Mouse (Mus musculus) induced T-regulatory cell, adult 2 months (primary cell): ENCODE results near the gene Tef.

Source experiments
- DNase-seq: peaks from one replicate; pipeline ENCODE4 v3.0.0-alpha.2; 2012; ENCODE audit warnings: low read depth

Gene Tef

DNA sequence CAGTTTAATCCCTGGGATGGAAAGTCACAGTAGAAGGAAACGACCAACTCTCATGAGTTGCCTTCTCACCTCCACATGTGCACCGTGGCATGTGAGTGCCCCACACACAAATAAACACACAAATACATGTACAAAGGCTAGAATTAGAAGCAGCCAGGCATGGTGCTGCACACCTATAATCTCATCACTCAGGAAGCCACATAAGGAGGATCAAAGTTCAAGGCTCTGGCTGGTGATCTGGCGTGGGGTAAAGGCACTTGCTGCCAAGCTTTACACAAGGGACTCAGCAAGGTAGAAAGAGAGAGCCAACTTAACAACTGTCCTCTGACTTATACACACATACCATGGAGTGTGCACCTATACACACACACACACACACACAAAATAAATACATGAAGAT, 1.8 kb upstream of the Tef start:
- no peak for DNase-seq

DNA sequence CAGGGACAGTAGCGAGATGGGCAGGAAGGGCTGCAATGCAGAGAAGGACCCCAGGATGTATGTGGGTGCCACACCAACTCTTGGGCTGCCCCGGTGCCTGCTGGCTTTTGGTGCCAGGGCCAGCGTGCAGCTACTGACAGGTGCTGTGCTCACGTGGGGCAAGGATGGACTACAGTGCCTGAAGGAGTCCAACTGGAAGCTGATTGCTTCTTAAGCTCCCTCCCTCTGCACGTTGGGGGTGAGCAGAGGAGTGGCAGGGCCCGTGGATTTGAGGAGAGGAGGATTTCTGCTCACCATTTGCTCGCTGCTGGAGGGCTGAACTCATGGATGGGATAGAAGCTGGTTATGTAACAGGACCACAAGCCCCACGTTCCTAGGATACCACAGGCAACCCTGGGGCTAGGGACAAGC, 725 bp downstream of the Tef start:
- DNase-seq = no peak

DNA sequence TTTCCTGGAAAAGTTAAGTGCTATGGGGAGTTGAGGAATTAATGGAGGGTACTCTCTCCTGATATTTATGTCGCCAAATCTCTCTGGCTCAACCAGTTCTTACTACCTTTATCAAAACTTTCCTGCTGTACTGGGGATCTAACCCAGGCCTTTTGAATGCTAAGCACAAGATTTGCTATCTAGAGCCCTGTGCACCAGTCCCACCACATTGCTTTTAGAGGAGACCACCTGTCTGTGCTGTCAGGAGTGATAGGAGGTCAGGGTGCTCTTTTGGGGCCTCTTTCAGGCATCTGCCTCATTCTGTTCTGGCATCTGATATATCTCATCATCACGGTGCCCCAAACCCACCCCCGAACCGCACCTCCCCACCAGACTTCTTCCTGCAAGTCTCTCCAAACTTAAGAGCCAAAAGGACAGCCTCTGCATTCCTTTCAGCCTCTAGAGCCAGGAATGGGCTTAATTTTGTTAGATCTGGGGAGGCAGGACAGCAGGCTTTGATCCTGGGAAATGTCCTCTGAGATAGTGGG, 1.3 kb downstream of the Tef start:
- no peak for DNase-seq

DNA sequence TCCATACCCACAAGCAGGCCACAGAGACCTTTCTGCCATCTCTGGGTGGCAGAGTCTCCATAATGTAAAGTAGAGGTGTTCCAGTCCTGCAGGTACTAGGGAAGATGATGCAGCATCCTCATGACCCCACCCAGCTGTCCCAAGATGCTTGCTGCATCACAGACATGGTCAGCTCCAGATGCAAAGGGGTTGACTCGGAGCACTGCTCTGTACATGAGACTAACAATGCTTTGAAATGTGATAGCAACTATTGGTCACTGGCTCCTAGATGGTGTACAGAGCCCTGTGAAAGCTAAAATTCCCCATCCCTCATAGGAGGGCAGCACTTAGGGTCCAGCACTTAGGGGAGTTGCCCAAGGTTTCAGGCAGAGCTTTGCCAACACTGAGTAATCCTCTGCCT, 2.0 kb downstream of the Tef start:
- no peak for DNase-seq

DNA sequence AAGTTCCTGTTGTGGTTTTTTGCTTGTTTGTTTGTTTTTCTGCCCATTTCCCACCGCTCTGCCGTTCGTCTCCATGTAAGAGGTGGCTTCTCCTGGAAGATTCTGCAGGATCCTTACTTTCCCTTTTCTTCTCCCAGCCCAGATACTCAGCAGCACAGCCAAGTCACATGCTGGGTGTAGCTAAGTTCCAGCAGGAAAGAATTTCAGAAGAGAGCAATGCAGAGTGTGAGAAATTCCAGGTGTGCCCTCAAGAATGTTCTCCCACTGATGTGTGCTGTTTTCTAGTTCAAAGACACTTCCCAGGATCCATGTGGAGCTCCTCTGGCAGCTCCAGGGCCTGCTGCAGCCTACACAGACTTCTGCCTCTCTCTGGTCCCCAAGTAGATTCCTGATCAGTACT, 2.7 kb downstream of the Tef start:
- no peak for DNase-seq

DNA sequence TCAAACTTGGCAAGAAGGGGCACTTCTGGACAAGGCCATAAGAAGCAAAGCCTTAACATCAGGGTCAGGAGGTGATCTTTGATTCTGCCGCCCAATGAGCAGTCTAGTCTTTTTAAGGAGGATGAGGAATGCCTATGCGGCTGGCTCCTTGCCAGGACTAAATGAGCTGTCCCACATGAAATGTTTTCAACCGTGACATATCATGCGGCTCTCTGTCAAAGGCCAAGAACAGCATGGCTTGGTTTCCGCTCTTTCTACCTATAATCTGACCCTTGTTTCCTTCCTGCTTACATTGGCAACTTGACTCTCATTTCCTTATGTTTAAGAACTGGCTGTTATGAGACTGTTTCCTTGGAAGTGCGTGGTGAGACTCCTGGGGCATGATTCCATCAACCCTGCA, 3.4 kb downstream of the Tef start:
- no peak for DNase-seq

DNA sequence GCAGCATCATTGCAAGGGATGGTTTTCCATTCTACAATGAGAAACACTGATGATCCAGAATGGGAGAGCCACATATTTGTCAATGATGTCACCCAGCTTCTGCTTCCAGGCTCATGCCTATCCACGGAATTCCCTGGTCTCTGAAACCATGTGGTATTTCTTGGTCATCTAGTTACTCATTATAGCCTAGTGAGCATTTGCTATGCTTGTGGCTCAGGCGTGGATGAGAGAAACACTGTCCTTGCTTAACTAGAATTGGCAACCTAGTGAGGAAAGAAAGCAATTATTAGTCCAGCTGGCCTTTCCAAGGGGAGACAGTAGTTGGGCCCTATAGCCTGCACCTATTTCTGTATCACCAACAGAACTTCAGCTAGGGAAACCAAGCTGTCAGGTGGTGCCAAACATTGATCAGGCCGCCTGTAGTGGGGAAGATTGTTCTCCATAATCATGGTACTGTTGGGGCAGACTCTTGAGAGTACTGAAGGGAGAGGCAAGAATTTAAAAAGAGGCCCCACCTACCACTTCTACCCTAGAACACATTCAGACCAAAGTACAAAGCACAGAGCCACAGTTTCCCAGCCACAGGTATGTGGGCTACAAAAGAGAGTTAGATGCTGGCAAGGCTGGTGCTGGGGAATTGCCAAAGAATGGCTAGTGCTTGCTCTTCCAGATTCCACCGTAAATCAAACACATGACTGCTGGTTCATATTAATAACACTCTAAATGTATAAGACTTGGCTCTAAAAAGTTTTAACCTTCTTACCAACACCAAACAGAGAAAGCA, 4.6 kb downstream of the Tef start:
- DNase-seq = no peak

DNA sequence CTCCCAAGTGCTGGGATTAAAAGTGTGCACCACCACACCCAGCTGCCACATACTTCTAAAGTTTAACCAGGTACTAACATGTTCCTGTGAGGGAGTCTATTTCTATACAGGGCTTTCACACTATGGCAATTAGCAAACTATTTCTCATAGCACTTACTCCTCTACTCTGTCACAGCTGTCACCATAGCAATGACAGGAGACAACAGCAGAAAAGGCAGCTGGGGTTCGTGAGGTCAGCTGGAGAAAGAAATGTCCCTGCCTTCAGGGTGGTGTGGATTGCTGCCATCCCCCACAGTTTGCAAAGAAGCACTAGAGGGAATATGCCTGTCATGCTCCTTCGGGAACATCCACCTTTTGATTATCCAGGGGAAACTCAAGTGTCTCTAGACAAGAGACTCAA, 6.6 kb downstream of the Tef start:
- no peak for DNase-seq

DNA sequence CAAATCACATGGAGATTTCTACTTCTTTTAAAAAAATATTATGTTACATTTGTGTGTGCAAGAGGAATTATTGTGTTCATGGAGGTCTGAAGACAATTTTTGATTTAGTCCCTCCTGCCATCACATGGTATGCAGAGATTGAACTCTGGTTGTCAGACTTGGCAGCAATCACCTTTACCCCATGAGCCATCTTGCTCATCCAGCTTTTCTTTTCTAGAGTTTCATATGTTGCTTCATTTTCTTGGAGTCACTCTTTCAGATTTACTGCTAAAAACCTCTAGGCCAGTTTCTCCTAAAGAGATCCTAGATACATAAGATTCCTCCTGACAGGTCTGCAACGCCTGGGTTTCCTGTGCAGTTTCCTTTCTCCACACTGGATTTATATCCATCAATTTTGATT, 7.3 kb downstream of the Tef start:
- DNase-seq = no peak

DNA sequence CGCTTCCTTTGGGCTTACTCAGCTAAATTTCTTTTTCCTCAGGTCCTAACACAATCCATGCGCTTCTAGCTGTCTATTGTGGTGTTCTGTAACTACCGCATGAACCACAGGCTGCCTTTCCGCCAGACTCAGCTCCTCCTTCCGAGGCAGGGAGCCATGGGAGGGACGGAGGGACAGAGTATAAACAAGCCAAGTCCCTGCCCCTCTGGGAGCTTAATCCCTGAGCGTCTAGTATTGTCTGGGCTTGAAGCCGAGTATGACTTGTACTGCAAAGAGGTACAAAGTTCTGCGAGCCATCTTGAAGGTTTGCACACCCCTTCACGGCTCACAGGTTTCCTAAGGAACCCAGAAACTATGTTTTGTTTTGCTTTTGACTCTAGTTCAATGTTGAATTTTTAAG, 7.9 kb downstream of the Tef start:
- DNase-seq = peak; percentile 73

DNA sequence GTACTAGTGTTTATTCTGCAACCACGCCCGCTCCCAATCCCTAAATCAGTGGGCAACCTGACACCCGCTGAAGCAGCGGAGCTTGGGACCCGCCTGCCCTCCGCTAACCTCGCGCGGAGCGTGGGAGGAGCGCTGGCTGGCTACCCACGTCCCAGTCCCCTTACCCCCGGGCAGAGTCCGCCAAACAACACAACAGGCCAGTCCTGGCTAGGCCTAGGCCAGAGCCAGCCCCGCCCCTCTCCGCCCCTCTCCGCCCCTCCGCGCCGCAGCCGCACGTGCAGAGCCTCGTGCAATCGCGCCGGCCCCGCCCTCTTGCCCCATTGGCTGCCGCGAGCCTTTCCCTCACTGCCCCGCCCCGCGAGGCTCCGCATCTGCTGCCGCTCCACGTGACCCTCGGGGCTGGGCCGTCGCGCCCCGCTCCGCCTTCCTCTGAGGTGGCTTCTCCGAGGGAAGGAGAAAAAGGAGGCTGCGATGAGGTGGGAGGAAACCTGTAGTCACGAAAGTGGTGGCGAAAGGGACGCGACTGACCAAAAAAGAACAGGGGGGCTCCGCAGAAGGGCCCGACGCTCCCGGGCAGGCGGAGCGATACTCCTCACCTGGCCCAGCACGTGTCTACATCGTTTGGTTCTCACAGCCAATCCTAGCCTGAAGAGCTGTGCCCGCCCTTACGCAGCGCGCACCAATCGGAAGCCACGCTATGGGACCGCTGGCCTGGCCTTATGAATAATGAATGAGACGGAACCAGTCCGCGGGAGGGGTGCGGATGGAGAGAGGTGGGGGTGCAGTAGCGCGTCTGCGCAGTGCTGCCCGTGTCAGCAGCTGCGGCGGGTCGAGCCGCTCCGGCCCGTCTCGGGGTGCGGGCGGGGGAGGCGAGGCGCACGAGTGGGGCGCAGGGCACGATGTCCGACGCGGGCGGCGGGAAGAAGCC, 8.7 kb downstream of the Tef start:
- DNase-seq = peak; percentile 98

DNA sequence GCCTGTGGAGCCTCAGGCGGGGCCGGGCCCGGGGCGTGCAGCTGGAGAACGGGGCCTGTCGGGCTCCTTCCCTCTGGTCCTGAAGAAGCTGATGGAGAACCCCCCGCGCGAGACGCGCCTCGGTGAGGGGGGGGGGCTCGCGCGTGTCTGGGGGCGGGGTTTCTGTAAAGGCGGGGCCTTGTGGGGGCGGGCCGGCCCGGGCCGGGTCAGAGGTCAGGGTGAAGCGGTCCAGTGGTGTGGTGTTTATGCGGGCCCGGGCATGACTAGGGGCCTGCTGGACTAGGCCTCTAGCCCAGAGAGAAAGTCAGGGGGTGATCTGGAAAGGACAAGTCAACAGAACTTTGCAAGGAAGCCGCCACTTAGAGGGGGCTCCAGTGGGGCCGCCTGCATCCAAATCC, 9.4 kb downstream of the Tef start:
- no peak for DNase-seq

DNA sequence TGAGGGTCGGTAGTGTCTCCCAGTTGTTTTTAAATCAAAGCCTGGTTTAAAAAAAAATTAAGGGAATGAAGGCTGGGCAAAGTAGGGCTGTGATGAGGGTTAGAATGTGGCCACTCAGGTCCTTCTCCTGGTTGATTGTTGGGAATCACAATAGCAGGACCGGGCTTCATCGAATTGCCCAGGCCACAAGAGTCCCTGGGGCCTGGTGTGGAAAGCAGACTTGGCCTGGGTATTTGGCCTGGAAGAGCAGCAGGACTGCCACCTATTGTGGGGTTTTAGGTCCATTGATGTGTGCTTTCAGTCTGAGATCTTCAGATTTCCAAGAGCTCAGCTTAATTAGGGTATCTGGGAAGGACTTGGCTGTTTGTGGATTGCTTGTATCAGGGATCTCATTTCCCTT, 10.1 kb downstream of the Tef start:
- no peak for DNase-seq

DNA sequence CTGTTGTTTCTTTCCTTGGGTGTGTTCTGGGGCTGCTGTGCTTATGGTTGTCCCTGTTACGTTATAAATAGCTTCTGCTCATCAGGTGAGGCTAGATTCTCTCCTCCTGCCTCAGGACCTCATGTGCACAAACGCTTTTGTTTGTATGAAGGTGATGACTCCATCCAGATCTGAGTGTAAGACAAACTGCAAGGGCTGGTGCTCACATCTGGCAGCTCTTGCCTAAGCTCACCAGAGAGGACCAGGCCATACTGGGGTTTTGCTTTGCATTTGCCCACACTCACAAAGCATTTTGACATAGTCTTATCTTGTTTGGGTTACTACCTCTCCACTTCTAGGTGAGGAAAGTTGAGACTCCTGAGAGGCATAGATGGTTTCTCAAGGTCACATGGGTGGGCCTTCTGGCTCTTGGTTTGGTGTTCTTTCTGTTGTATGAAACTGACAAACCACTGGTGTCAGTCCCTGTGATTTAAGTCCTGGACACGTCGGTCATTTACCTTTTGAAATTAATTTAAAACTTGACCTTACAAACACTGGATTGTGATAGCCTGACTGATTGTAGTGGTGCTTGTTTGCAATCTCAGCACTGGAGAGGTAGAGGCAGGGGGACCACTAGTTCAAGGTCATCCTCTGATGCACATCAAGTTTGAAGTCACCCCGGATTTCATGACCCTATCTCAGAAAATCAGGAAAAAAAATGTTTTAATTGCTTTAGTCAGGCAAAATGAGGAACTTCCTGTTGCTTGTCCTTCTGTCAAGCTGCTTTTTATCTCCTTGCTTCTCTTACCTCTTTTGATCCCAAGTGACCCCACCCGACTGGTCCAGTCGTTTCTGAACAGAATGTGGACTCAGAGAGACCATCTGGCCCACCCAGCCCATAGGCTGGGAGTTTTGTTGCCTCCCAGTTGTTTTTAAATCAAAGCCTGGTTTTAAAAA, 10.7 kb downstream of the Tef start:
- DNase-seq = no peak

DNA sequence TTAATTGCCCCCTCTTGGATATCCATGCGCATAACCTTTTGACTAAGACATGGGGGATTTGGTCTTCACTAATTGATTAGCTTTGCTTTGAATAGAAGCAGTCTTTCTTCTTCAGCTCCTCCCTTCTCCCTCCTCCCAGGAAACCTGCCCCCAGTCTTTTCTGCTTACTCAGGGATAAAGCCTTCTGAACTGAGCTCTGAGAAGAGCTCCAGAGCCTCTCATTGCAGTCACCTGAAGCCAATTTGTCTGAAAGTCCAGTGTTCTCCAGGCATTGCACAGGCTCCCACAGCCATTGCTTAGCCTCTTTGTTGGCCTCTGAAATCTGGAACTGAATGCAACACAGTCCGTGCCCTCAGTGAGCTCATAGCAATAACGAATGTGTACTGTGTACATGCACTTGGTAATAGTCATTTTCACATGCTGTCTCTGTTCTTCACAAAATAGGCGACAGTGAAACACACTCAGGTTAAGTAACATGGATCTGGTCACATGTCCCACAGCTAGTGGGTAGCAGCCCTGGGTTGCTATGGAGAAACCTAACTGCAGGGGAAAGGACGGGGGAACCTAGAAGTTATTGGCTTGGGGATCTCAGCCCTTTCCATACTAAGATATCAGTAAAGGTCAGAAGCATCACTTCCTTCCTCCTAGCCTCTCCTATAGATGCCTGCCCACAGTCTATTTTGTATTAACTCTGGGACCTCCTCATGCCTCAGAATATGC, 11.9 kb downstream of the Tef start:
- no peak for DNase-seq

DNA sequence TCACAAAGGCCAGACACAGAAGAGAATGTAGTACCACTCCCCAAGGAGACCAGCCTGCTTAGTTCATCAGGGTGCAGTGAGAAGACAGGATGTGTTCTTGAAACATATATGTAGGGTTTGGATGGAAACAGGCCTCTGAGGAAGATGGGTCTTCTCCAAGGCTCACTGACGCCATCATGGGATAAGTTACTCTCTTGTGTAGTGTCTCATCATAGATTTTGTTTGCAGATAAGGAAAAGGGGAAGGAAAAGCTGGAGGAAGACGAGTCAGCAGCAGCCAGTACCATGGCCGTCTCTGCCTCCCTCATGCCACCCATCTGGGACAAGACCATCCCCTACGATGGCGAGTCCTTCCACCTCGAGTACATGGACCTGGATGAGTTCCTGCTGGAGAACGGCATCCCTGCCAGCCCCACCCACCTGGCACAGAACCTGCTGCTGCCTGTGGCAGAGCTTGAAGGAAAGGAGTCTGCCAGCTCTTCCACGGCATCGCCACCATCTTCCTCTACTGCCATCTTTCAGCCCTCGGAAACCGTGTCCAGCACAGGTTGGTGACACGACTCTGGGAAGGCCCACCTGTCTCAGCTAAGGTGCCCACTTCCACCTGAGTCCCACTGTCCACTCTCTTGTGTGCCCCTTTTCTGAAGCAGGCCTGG, 12.6 kb downstream of the Tef start:
- DNase-seq = no peak

DNA sequence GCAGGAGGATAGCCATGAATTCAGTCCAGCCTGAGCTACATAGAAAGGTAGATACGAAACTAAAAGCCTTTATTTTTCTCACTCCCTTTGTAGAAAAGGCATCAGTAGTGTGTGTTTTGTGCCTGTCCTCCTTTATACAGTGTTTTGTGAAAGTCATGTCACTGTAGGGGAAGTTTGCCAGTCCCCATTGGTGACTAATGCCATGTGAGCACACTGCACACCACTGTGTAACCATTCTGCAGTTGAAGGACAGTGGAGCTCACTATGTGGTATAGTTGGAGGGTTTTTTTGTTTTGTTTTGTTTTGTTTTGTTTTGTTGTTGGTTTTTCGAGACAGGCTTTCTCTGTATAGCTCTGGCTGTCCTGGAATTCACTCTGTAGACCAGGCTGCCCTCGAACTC, 16.2 kb downstream of the Tef start:
- DNase-seq = no peak

DNA sequence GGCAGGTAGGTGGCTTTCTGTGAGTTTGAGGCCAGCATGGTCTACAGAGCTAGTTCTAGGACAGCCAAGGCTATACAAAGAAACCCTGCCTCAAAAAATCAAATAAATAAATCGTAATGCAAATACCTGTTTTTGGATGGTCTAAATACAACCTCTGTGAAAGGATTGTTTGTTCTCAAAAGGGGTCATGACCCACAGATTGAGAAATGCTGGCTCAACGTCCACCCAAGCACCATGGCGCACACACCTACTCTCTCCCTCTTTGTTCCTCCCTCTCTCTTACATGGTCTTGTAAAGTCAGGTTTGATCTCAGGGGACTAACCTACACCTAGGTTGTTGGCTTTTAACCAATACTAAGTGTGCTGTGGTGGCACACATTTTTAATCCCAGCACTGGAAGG, 20.4 kb downstream of the Tef start:
- no peak for DNase-seq

DNA sequence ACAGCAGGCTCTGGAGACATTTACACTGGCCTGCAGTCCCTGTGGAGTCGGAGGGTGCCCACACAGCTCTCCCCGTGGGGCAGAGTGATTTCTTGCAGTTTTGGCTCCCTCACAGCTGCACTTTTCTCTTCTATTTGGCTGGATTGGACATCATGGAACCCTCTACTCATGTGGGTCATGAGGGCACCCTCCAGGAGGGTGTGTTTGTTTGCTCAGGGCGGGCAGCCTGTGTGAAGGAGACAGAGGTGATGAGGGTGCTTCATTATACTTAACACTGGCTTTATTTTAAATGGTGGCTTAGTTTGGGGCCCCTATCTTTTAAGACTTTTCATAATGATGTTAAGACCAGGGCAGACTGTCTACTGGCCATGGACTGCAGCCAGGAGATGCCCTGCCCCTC, 22.6 kb downstream of the Tef start:
- no peak for DNase-seq

DNA sequence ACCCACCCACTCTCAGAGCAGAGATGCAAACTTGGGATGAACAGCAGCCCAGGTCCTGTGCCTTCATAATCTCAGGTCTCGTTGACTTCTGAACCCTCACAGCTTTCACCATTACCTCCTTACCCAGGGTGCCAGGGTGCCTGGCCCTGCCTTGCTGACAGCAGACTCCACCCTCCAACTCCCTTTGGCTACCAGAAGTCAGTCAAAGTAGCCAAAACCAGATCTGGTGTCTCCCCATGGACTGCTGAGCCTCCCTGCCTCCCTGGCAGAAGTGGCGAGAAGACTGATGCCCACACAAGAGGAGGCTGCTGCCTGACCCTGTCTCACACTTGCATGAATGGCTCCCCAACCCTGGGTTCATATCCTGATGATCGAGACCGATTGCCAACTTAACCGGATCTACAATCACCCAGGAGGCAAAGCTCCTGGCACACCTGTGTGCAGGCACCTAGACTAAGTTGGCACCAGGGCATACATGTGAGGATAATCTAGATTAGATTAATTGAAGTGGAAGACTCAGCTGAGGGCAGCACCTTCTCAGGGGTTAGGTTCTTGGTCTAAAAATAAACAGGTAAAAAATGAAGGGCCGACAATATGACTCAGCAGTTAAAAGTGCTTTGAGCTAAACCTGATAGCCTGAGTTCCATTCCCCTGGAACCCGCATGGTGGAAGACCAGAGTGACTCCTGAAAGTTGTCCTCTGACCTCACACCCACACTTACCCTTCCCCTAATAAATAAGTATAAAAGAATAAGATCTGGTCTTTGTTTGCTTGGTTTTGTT, 26.4 kb downstream of the Tef start:
- no peak for DNase-seq
